Mouse (Mus musculus) CD4-positive, CD25-positive, alpha-beta regulatory T cell (primary cell): ENCODE measurements around the gene Gm5150. TPM values are rescaled to one million over a fixed set of nuclear protein-coding genes. Genes with fewer than 3 reads are reported as not detected.

Experiments used
- polyA plus RNA-seq: library from polyadenylated mRNA; unstranded; fragments of 100-300 nt; shearing (Covaris generic); gene quantifications from one replicate; pipeline ENCODE4 v1.2.1, GENCODE M21; 2017

Gm5150 gene
- polyA plus RNA-seq = not detected

GRCm38 (mm10) chr3:16006215-16006614, at the start of gene Gm5150:
TSS of gene Gm5150 (minus strand) at chr3:16006437.

Other genes with a start within 250 kb of the Gm5150 start
- gene Sirpb1c, start 157.9 kb downstream of the Gm5150 start, polyA plus RNA-seq = 0.26 TPM